Mouse (Mus musculus) intestine, postnatal 0 days (tissue): ENCODE data around the gene Shkbp1. TPM values are rescaled to one million over a fixed set of nuclear protein-coding genes. Genes with fewer than 3 reads are reported as not detected.

Experiments used
- ATAC-seq: fragments of 200-750 bp; cut with Nextera tagmentation; 2 replicates; pipeline ENCODE4 v1.8.0; 2017; ENCODE audit warnings: mild to moderate bottlenecking, moderate TSS enrichment, moderate library complexity
- H3K27ac ChIP-seq: fragments of 300-500 bp; sonication (generic); 2 replicates; pipeline ENCODE4 v1.5.1; 2014; ENCODE audit warnings: mild to moderate bottlenecking, low read depth, low read length, moderate library complexity
- H3K27me3 ChIP-seq: fragments of 300-500 bp; sonication (generic); replicated peaks from 2 replicates; pipeline ENCODE4 v1.6.1; 2014; ENCODE audit warnings: low read length, mixed read lengths; ENCODE audit not compliant: control insufficient read depth, insufficient read depth
- H3K36me3 ChIP-seq: fragments of 300-500 bp; sonication (generic); 2 replicates; pipeline ENCODE4 v1.6.1; 2014; ENCODE audit warnings: mild to moderate bottlenecking, moderate library complexity; ENCODE audit not compliant: control insufficient read depth, insufficient read depth
- H3K4me1 ChIP-seq: fragments of 300-500 bp; sonication (generic); replicated peaks from 2 replicates; pipeline ENCODE4 v1.6.1; 2014; ENCODE audit warnings: antibody characterized with exemption, low read length, mixed read lengths; ENCODE audit not compliant: control insufficient read depth, insufficient read depth
- H3K4me2 ChIP-seq: fragments of 300-500 bp; sonication (generic); replicated peaks from 2 replicates; pipeline ENCODE4 v1.6.1; 2014; ENCODE audit warnings: low read depth, mild to moderate bottlenecking, moderate library complexity
- H3K4me3 ChIP-seq: fragments of 300-500 bp; sonication (generic); 2 replicates; pipeline ENCODE4 v1.5.1; 2014; ENCODE audit warnings: low read depth, low read length
- H3K9ac ChIP-seq: fragments of 300-500 bp; sonication (generic); 2 replicates; pipeline ENCODE4 v1.6.1; 2014; ENCODE audit warnings: mild to moderate bottlenecking, low read depth, low read length
- H3K9me3 ChIP-seq: fragments of 300-500 bp; sonication (generic); 2 replicates; pipeline ENCODE4 v1.6.1; 2016; ENCODE audit warnings: mixed run types; ENCODE audit not compliant: control insufficient read depth
- CTCF ChIP-seq: sonication (generic); IDR thresholded peaks from 2 replicates; pipeline ENCODE4 v1.5.1; 2016; ENCODE audit warnings: low read depth, mild to moderate bottlenecking, control low read depth, antibody characterized with exemption, moderate library complexity
- WGBS: fragments of 180-500 bp; shearing (Covaris S2); extraction: QIAGEN DNeasy Blood & Tissue Kit; methylation state at CpG from one replicate; pipeline ENCODE4 v1.1.7; 2014; 5-methylcytosine and 5-hydroxymethylcytosine counted together
- polyA plus RNA-seq: library from polyadenylated mRNA; unstranded; fragments of >200 nt; fragmentation: Nextera tagmentation; extraction: Ambion mirVana; gene quantifications from 2 replicates; pipeline ENCODE4 v1.2.1, GENCODE M21; 2015

Gene Shkbp1
- polyA plus RNA-seq, 1 experiment from 2014 or later: 26.9 TPM

- Histone ChIP-seq H3K4me3 (no peak overlapping the region), H3K9ac (no peak overlapping the region), H3K4me2 (no peak overlapping the region), H3K9me3 (0 out of 2 replicates have a peak, but pooled peaks cover 1% of the 10 kb centered on the region), H3K27me3 (no peaks in the 10 kb centered on the region), H3K4me1 (no peaks in the 10 kb centered on the region), H3K27ac (no peak overlapping the region), H3K36me3 (peaks cover 12% of the 10 kb centered on the region; the same call in 1 of the 2 replicates)
- 91% methylated on average over 22 of the region's 22 CpGs for WGBS
- ATAC-seq: no peak
- no peak for TF ChIP-seq CTCF
These were observed 36.4 kb downstream of the Shkbp1 start for GRCm38 (mm10) chr7:27319411-27319810.

- Histone ChIP-seq H3K4me3 (no peak overlapping the region), H3K27ac (no peak overlapping the region), H3K9ac (no peak overlapping the region), H3K27me3 (no peaks in the 10 kb centered on the region), H3K4me1 (no peaks in the 10 kb centered on the region), H3K36me3 (peaks cover 16% of the 10 kb centered on the region; the same call in 1 of the 2 replicates), H3K9me3 (0 out of 2 replicates have a peak, but pooled peaks cover 7% of the 10 kb centered on the region), H3K4me2 (no peak overlapping the region)
- no peak for TF ChIP-seq CTCF
- 53% methylated on average over 7 of the region's 7 CpGs for WGBS
- no peak for ATAC-seq
These were observed 39.9 kb downstream of the Shkbp1 start for GRCm38 (mm10) chr7:27315958-27316357.

DNA sequence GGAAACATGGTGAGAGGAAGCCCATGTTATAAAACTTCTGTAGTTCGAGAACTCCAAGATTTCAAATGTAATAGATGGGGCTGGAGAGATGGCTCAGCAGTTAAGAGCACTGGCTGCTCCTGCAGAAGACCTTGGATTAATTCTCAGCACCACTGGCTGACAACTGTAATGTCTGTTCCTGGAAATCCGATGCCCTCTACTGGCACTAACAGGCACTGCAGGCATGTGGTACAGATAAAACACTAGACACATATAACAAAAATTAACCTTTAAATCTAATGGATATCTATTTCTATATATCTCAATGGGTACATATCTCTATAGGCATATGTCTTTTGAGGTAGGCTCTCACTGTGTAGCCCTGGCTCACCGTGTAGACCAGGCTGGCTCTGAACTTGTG is 41.4 kb downstream of the Shkbp1 start:
- Histone ChIP-seq H3K36me3 (peaks cover 8% of the 10 kb centered on the region; the same call in 1 of the 2 replicates), H3K9me3 (0 out of 2 replicates have a peak, but pooled peaks cover 7% of the 10 kb centered on the region), H3K4me2 (no peak overlapping the region), H3K4me1 (no peaks in the 10 kb centered on the region; the same call in 1 of the 2 replicates), H3K9ac (no peak overlapping the region), H3K4me3 (no peak overlapping the region), H3K27me3 (no peaks in the 10 kb centered on the region), H3K27ac (no peak overlapping the region)
- peak; percentile 42 for TF ChIP-seq CTCF
- 90% methylated on average over 3 of the region's 3 CpGs for WGBS
- ATAC-seq: no peak

GRCm38 (mm10) chr7:27311651-27312284 is 44.1 kb downstream of the Shkbp1 start:
- Histone ChIP-seq H3K9me3 (0 out of 2 replicates have a peak, but pooled peaks cover 7% of the 10 kb centered on the region), H3K4me1 (no peaks in the 10 kb centered on the region; the same call in 1 of the 2 replicates), H3K27ac (no peak overlapping the region), H3K9ac (no peak overlapping the region), H3K27me3 (no peaks in the 10 kb centered on the region), H3K36me3 (0 out of 2 replicates have a peak, but pooled peaks cover 5% of the 10 kb centered on the region), H3K4me2 (no peak overlapping the region), H3K4me3 (no peak overlapping the region)
- WGBS: 86% methylated on average over 12 of the region's 12 CpGs
- no peak for TF ChIP-seq CTCF
- ATAC-seq: no peak

DNA sequence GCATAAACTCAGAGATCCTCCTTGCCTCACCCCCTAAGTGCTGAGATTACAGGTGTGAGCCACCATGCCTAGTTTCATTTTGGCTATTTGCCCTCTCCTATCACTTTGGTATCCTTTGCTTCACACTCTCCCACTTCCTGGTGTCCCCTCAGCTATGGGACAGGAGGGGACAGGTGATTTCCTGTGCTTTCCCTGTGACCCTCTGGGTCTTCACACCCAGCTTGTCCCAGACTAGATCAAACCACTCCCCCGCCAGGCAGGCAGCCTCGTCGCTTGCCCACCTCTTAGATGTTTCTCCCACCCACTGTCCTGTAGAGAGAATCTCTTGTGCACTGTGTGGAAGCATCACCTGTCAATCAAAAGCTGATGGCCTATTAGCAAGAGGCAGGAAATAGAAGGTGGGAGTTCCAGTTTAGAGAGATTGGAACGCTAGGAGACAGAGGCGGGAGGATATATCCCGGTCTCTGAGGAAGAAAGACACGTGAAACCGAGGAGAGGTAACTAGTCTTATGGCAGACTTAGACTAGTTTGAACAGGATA is 44.8 kb downstream of the Shkbp1 start:
- Histone ChIP-seq H3K27me3 (no peaks in the 10 kb centered on the region), H3K4me1 (no peaks in the 10 kb centered on the region; the same call in 1 of the 2 replicates), H3K36me3 (0 out of 2 replicates have a peak, but pooled peaks cover 5% of the 10 kb centered on the region), H3K27ac (no peak overlapping the region), H3K9me3 (0 out of 2 replicates have a peak, but pooled peaks cover 7% of the 10 kb centered on the region), H3K9ac (no peak overlapping the region), H3K4me3 (no peak overlapping the region), H3K4me2 (no peak overlapping the region)
- no peak for ATAC-seq
- no peak for TF ChIP-seq CTCF
- WGBS: 61% methylated on average over 8 of the region's 8 CpGs

DNA sequence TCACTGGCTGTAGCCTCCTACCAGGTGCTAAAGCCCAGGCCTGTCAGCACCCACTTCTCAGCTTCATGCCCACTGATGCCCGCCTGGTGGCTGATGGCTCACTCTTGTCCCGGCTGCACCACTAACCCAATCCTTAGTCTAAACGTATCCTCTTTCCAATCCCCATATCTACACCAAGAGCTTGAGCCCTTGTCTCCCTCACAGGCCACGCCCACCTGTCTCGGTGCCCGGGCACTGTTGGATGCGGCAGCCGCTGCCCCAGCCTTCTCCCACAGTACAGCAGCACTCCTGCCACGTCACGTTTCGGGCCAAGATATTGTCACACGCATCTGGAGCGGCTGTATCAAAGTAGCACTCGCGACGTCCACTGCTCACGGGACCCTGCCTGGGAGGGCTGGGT is 45.5 kb downstream of the Shkbp1 start:
- Histone ChIP-seq H3K4me3 (no peak overlapping the region), H3K9ac (no peak overlapping the region), H3K4me2 (peak overlapping the region; percentile 51), H3K9me3 (0 out of 2 replicates have a peak, but pooled peaks cover 7% of the 10 kb centered on the region), H3K4me1 (no peaks in the 10 kb centered on the region; the same call in 1 of the 2 replicates), H3K36me3 (0 out of 2 replicates have a peak, but pooled peaks cover 5% of the 10 kb centered on the region), H3K27me3 (no peaks in the 10 kb centered on the region), H3K27ac (no peak overlapping the region)
- TF ChIP-seq CTCF: no peak
- no peak for ATAC-seq
- 17% methylated on average over 17 of the region's 17 CpGs for WGBS
